Mouse (Mus musculus): ENCODE results near the gene Ttyh3. TPM values are rescaled to one million over a fixed set of nuclear protein-coding genes. Genes with fewer than 3 reads are reported as not detected.

Ttyh3 gene
- polyA plus RNA-seq, 1 experiment from 2014 or later = 5.2 TPM

DNA sequence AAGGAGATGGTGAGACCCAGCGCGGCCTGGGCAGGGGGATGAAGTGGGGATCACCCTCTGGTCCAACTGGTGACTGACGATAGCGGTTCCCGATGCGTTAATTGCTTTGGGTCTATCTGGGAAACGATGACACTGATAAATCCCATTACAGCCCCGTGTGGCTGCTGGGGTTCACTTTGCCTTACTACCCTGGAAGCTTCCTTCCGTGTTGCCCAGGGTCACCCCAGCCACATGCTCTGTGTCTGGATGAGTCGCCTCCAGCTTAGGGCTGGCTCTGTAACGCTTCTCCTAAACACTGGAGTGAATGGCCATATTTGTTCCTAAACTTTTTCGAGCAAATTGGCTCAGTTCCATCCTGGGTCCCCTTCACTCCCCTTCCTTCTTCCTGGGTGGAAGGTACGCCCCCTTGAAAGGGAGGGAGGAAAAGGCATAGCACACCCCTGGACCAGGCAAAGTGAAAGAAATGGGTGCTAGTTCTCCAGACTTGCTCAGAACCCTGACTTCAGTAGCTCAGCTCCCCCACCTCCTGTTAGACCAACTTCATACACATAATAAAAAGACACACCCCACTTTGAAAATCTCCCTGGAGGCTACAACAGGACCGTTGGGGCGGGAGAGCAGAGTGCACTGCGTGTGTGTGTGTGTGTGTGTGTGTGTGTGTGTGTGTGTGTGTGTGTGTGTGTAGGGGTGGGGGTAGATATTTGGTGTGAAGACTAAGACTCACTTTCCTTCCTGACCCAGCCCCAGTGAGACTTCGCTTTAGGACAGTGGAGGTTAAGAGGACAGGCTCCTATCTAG, 40.8 kb downstream of the Ttyh3 start:
- ATAC-seq = no peak
- peak overlapping the region; percentile 65 for H3K4me3 ChIP-seq (ENCODE audit: low read depth, low read length)
- DNase-seq = peak; percentile 29
- peak overlapping the region; percentile 78 for H3K27ac ChIP-seq (ENCODE audit: low read depth)
- TF ChIP-seq EP300 (IDR thresholded peaks at IDR 0.05; ENCODE audit: low read depth) (no peak), CTCF (IDR thresholded peaks at IDR 0.05; ENCODE audit: low read depth) (no peak)
- peak overlapping the region; percentile 79 for H3K9ac ChIP-seq (replicated peaks)
- H3K9me3 ChIP-seq (ENCODE audit: low read length) = no peaks in the 10 kb centered on the region
- peaks cover 7% of the 10 kb centered on the region for H3K36me3 ChIP-seq (replicated peaks; ENCODE audit: insufficient read depth, low read length)
- peak overlapping the region; percentile 81 for H3K4me2 ChIP-seq (ENCODE audit: low read depth, low read length)
- 2% methylated on average over 17 of the region's 17 CpGs for WGBS (ENCODE audit: insufficient replicate concordance)
- peaks cover 44% of the 10 kb centered on the region for H3K4me1 ChIP-seq (ENCODE audit: insufficient read depth)
- peaks cover 39% of the 10 kb centered on the region for H3K27me3 ChIP-seq (ENCODE audit: insufficient read depth, low read length)

DNA sequence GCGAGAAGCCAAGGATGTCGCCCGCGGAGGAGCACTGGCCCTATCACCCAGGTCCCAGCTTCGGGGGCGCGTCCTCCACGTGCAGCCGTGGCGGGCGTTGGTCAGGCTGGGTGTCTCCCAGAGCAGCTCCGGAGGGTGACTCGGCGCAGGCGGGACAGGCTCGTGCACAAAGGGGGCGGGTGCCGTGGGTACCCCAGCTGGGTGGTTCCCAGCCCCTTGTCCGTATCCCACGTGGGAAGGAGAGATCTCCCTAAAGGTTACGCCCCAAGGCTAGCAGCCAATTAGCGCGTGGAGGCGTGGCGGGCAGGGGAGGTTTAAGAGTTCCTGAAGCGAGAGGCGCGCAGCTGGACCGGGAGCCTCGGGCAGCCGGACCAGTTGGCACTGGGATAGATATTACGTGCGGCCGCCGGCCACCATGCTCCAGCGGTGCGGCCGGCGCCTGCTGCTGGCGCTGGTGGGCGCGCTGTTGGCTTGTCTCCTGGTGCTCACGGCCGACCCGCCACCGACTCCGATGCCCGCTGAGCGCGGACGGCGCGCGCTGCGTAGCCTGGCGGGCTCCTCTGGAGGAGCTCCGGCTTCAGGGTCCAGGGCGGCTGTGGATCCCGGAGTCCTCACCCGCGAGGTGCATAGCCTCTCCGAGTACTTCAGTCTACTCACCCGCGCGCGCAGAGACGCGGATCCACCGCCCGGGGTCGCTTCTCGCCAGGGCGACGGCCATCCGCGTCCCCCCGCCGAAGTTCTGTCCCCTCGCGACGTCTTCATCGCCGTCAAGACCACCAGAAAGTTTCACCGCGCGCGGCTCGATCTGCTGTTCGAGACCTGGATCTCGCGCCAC, 41.6 kb downstream of the Ttyh3 start, which contains the start of gene Lfng:
Gene Lfng, plus strand, starts transcription at position 320 of the 835 bp plus-strand sequence.
- peaks cover 39% of the 10 kb centered on the region for H3K27me3 ChIP-seq (ENCODE audit: insufficient read depth, low read length)
- no peaks in the 10 kb centered on the region for H3K9me3 ChIP-seq (ENCODE audit: low read length)
- peak; percentile 89 for DNase-seq

DNA sequence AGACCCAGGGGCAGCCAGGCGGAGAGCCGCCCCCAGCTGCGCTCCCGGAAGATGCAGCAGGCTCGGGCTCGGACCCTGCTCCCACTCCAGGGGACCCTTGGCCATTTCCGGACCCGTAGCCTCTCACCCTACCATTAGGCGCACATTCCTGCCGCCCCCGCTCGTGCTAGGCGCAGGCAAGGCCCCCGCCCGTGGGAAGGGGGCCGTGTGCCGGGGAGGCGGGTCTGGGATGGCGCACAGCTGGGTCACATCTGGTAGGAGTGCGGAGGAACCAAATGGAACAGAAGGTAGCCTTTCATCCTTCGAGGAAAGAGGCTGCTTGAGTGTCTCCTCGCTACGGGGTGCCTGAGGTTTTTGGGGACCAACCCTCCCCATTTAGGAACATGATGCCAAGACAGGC, 42.4 kb downstream of the Ttyh3 start:
- Histone ChIP-seq H3K36me3 (replicated peaks; ENCODE audit: insufficient read depth, low read length) (no peaks in the 10 kb centered on the region), H3K4me3 (ENCODE audit: low read depth, low read length) (peak overlapping the region; percentile 65), H3K27me3 (ENCODE audit: insufficient read depth, low read length) (peaks cover 39% of the 10 kb centered on the region), H3K4me2 (ENCODE audit: low read depth, low read length) (peak overlapping the region; percentile 81), H3K4me1 (ENCODE audit: insufficient read depth) (peaks cover 37% of the 10 kb centered on the region), H3K9ac (replicated peaks) (no peak overlapping the region), H3K27ac (ENCODE audit: low read depth) (peak overlapping the region; percentile 66), H3K9me3 (ENCODE audit: low read length) (no peaks in the 10 kb centered on the region)
- 3% methylated on average over 23 of the region's 23 CpGs for WGBS (ENCODE audit: insufficient replicate concordance)
- DNase-seq = peak; percentile 44
- ATAC-seq = no peak
- no peak for TF ChIP-seq EP300 (IDR thresholded peaks at IDR 0.05; ENCODE audit: low read depth)
- no peak for TF ChIP-seq CTCF (IDR thresholded peaks at IDR 0.05; ENCODE audit: low read depth)

More for the DNA sequence above, 41.6 kb downstream of the Ttyh3 start, which contains the start of gene Lfng:
- Histone ChIP-seq H3K9ac (replicated peaks) (peak within 1 kb of the TSS; percentile 79), H3K4me3 (ENCODE audit: low read depth, low read length) (peak within 1 kb of the TSS; percentile 65), H3K27ac (ENCODE audit: low read depth) (peak within 1 kb of the TSS; percentile 78), H3K36me3 (replicated peaks; ENCODE audit: insufficient read depth, low read length) (peaks cover 4% of the 10 kb centered on the region; the same call in 1 of the 2 replicates), H3K4me1 (ENCODE audit: insufficient read depth) (peaks cover 44% of the 10 kb centered on the region), H3K4me2 (ENCODE audit: low read depth, low read length) (peak within 1 kb of the TSS; percentile 81)
- TF ChIP-seq EP300 (IDR thresholded peaks at IDR 0.05; ENCODE audit: low read depth) = no peak
- TF ChIP-seq CTCF (IDR thresholded peaks at IDR 0.05; ENCODE audit: low read depth) = peak; percentile 39
- WGBS (ENCODE audit: insufficient replicate concordance) = 1% methylated on average over 81 of the region's 91 CpGs
- ATAC-seq = peak; percentile 73

DNA sequence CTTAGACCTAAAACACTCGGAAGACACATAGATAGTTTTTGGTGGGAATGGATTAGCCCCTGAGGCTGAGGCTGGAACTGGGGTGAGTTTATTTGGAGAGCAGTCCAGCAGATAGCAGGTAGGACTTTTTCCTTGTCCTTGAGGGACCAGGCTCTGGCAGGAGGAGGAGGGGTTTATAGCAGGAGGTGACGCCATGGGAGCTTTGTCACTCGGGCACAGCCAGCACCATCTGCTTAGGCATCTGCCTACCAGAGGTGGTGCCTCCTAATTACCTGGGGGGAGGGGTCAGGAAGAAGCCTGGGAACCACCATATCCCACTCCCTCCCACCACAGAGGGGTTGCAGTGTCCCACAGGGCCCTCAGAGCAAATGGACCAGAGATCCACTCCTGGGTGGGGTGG, 43.6 kb downstream of the Ttyh3 start:
- no peak overlapping the region for H3K4me2 ChIP-seq (ENCODE audit: low read depth, low read length)
- 19% methylated on average over 3 of the region's 3 CpGs for WGBS (ENCODE audit: insufficient replicate concordance)
- no peak overlapping the region for H3K27ac ChIP-seq (ENCODE audit: low read depth)
- H3K4me1 ChIP-seq (ENCODE audit: insufficient read depth) = peaks cover 26% of the 10 kb centered on the region
- no peaks in the 10 kb centered on the region for H3K36me3 ChIP-seq (replicated peaks; ENCODE audit: insufficient read depth, low read length)
- DNase-seq (no peak), ATAC-seq (no peak)
- no peak overlapping the region for H3K9ac ChIP-seq (replicated peaks)
- H3K27me3 ChIP-seq (ENCODE audit: insufficient read depth, low read length) = peaks cover 36% of the 10 kb centered on the region
- H3K9me3 ChIP-seq (ENCODE audit: low read length) = no peaks in the 10 kb centered on the region
- no peak overlapping the region for H3K4me3 ChIP-seq (ENCODE audit: low read depth, low read length)
- TF ChIP-seq EP300 (IDR thresholded peaks at IDR 0.05; ENCODE audit: low read depth) (no peak), CTCF (IDR thresholded peaks at IDR 0.05; ENCODE audit: low read depth) (no peak)

DNA sequence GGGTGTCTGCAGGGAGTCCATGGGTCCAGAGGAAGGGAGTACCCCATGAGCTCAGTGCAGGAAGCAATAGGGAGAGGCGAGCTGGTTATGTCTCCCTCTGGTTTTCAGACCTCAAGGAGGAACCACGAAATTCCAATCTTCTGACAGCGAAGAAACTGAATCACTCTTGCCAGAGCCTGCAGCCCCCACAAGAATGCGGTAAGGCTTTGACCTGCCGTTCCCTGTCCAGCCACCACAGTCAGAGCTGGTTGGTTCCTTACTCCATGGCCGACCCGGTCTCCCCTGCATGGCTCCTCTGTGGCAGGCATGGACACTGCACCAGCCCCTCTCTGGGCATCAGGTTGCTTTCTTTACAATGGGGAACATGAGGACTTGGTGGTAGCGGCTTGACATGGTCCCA, 44.4 kb downstream of the Ttyh3 start:
- H3K4me1 ChIP-seq (ENCODE audit: insufficient read depth) = peaks cover 21% of the 10 kb centered on the region
- WGBS (ENCODE audit: insufficient replicate concordance) = 50% methylated on average over 8 of the region's 8 CpGs
- H3K36me3 ChIP-seq (replicated peaks; ENCODE audit: insufficient read depth, low read length) = no peaks in the 10 kb centered on the region
- no peak overlapping the region for H3K4me3 ChIP-seq (ENCODE audit: low read depth, low read length)
- no peak overlapping the region for H3K27ac ChIP-seq (ENCODE audit: low read depth)
- no peak overlapping the region for H3K9ac ChIP-seq (replicated peaks)
- H3K9me3 ChIP-seq (ENCODE audit: low read length) = no peaks in the 10 kb centered on the region
- no peak overlapping the region for H3K4me2 ChIP-seq (ENCODE audit: low read depth, low read length)
- TF ChIP-seq CTCF (IDR thresholded peaks at IDR 0.05; ENCODE audit: low read depth) (no peak), EP300 (IDR thresholded peaks at IDR 0.05; ENCODE audit: low read depth) (no peak)
- DNase-seq = no peak
- ATAC-seq = no peak
- H3K27me3 ChIP-seq (ENCODE audit: insufficient read depth, low read length) = peaks cover 36% of the 10 kb centered on the region

DNA sequence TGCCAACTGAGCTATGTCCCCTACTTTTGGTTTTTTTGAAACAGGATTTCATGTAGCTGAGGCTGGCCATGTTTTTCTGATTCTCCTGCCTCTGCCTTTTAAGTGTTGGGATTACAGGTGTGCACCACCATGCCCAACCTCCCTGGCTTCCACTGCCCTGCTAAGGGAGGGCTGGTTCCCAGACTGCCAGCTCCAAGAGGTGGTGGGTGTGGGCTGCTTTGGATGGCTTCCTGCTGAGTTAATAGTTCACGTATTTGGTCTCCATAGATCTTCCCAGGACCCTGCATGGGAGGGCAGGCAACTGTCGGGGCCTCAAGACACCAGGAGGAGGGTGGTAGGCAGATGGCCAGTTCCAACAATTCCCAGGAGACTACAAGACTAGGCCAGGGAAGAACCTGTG, 46.3 kb downstream of the Ttyh3 start:
- Histone ChIP-seq H3K27ac (ENCODE audit: low read depth) (no peak overlapping the region), H3K4me3 (ENCODE audit: low read depth, low read length) (no peak overlapping the region), H3K9ac (replicated peaks) (no peak overlapping the region), H3K9me3 (ENCODE audit: low read length) (no peaks in the 10 kb centered on the region), H3K27me3 (ENCODE audit: insufficient read depth, low read length) (peaks cover 33% of the 10 kb centered on the region), H3K4me2 (ENCODE audit: low read depth, low read length) (no peak overlapping the region), H3K36me3 (replicated peaks; ENCODE audit: insufficient read depth, low read length) (no peaks in the 10 kb centered on the region), H3K4me1 (ENCODE audit: insufficient read depth) (peaks cover 20% of the 10 kb centered on the region)
- ATAC-seq (no peak), DNase-seq (no peak)
- WGBS (ENCODE audit: insufficient replicate concordance) = 56% methylated on average over 2 of the region's 2 CpGs
- TF ChIP-seq EP300 (IDR thresholded peaks at IDR 0.05; ENCODE audit: low read depth) (no peak), CTCF (IDR thresholded peaks at IDR 0.05; ENCODE audit: low read depth) (no peak)

Data from liver, postnatal 0 days (tissue).